Mouse (Mus musculus) thymus, adult 2 months (tissue): Measurements from ENCODE around the gene Gm45716.

Experiments
- CTCF ChIP-seq: fragments of 200-500 bp; IDR thresholded peaks from 2 replicates; pipeline ENCODE4 v1.5.1; 2012; ENCODE audit warnings: mild to moderate bottlenecking, control low read depth, low read length, moderate library complexity, borderline replicate concordance; ENCODE audit not compliant: control insufficient read depth, poor library complexity, insufficient read depth; ENCODE audit errors: extremely low read depth
- POLR2A ChIP-seq: fragments of 200-500 bp; IDR thresholded peaks from 2 replicates; pipeline ENCODE4 v1.6.1; 2012; ENCODE audit warnings: mild to moderate bottlenecking, low read length, control low read depth, moderate library complexity; ENCODE audit not compliant: control insufficient read depth, poor library complexity, insufficient read depth; ENCODE audit errors: extremely low read depth

- TF ChIP-seq CTCF: no peak
- no peak for TF ChIP-seq POLR2A
Measured at GRCm38 (mm10) chr11:90196521-90197215, 9.2 kb downstream of the Gm45716 start.
